In the genomic region with DNA sequence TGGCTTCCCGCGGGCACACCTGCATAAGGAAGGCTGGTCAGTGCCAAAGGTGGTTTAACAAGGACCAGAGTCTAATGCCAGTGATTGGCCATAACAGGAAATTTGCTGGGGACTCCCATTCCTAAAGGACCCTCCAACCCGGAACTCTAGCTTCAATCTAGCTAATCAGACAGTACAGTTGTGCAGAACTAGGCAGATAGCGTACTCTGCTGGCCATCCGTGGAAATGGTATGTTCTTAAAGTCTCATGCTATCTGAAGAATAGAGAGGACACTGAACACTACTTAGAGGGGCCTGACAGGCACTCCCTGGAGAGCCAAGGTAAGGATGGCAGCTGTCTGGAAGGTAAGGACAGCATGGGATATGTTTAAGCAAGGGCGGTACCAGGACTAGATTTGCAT, we compare ENCODE assay signal across 12 mouse cellular contexts. TPM values are rescaled to one million over a fixed set of nuclear protein-coding genes. Genes with fewer than 3 reads are reported as not detected.
A peak's percentile ranks its signal among the peaks of the same experiment; 100 is the strongest.
DNase-seq lines count a peak whose midpoint lies in the region; TF ChIP-seq lines count a peak whose summit lies in the region.
"Had no signal": no experiment of that assay in that cellular context is flagged by ENCODE, and none has a peak within 500 bp of the region (broad histone marks: within the 10 kb centered on the region; RNA-seq: fewer than 3 reads in every experiment).

No protein-coding gene starts in this region.

- TF ChIP-seq RAD21 in CH12.LX (IDR thresholded peaks at IDR 0.05; ENCODE audit: low read depth, low read length), result peak; percentile 64

- WGBS in thymus, adult 2 months, result 97% methylated on average over 6 of the region's 6 CpGs

- peak overlapping the region; percentile 18; the same call in 1 of the 2 replicates for H3K4me3 ChIP-seq in gastrocnemius, adult 2 months
- no peak overlapping the region for H3K4me3 ChIP-seq in CH12.LX (replicated peaks in 1 of 3; ENCODE audit: low read depth in 2 of 3, low read length in 2 of 3, poor library complexity in 1 of 3)
- H3K4me3 ChIP-seq in thymus, adult 2 months (ENCODE audit: control insufficient read depth, insufficient read depth, low read length), result no peak overlapping the region
- H3K4me3 ChIP-seq: heart, embryonic 12.5 days; intestine, embryonic 15.5 days; midbrain, embryonic 12.5 days had no signal

- no peak overlapping the region for H3K4me2 ChIP-seq in CH12.LX (ENCODE audit: insufficient read depth, low read depth, poor library complexity, severe bottlenecking)
- H3K4me2 ChIP-seq: heart, embryonic 12.5 days; intestine, embryonic 15.5 days; midbrain, embryonic 12.5 days had no signal

- peak overlapping the region; percentile 43 for H3K27ac ChIP-seq in gastrocnemius, adult 2 months
- H3K27ac ChIP-seq in CH12.LX (ENCODE audit: insufficient read depth, low read depth), result no peak overlapping the region
- no peak overlapping the region for H3K27ac ChIP-seq in thymus, adult 2 months (ENCODE audit: control insufficient read depth, insufficient read depth, low read length)
- H3K27ac ChIP-seq: intestine, embryonic 15.5 days; midbrain, embryonic 12.5 days had no signal

- intact Hi-C loops in gastrocnemius, adult 2 months (cut with DNase I), result no loop called here
- intact Hi-C loops in left cerebral cortex, postnatal 14 days (cut with DNase I), result no loop called here

- dilution Hi-C loops in CH12.LX (cut with MboI; ENCODE audit: extremely low pct_ligation_motif_present, extremely low pct_unique_long_range_greater_than_20kb, low sequenced_read_pairs), result no loop called here

- peaks cover 6 to 37% of the 10 kb centered on the region in 2 experiments for H3K4me1 ChIP-seq in CH12.LX (ENCODE audit: control insufficient read depth in 1 of 2, insufficient read depth in 2 of 2)
- H3K4me1 ChIP-seq in thymus, adult 2 months (replicated peaks; ENCODE audit: control insufficient read depth, insufficient read depth, low read length), result peaks cover 5% of the 10 kb centered on the region

- no peak for TF ChIP-seq POLR2A in CH12.LX (IDR thresholded peaks at IDR 0.05; ENCODE audit: low read depth, low read length)
- TF ChIP-seq POLR2A in thymus, adult 2 months (IDR thresholded peaks at IDR 0.05; ENCODE audit: control insufficient read depth, extremely low read depth, insufficient read depth, low read length, poor library complexity), result no peak

- peak; percentile 54 for TF ChIP-seq CTCF in gastrocnemius, adult 2 months (IDR thresholded peaks at IDR 0.05)
- TF ChIP-seq CTCF in CH12.LX (conservative IDR thresholded peaks at IDR 0.05 in 1 of 2, IDR thresholded peaks at IDR 0.05 in 1 of 2; ENCODE audit: low read depth in 2 of 2, low read length in 2 of 2), result peak; percentile 52 to 64
- no peak for TF ChIP-seq CTCF in thymus, adult 2 months (IDR thresholded peaks at IDR 0.05; ENCODE audit: borderline replicate concordance, control insufficient read depth, extremely low read depth, insufficient read depth, low read length, poor library complexity)

- no peaks in the 10 kb centered on the region for H3K79me2 ChIP-seq in CH12.LX (replicated peaks; ENCODE audit: control insufficient read depth, extremely low read depth, insufficient read depth, poor library complexity, severe bottlenecking)

- no peak overlapping the region for H3K9ac ChIP-seq in CH12.LX (ENCODE audit: insufficient read depth, low read depth)
- H3K9ac ChIP-seq: heart, embryonic 12.5 days; intestine, embryonic 15.5 days; midbrain, embryonic 12.5 days had no signal

- no peak for TF ChIP-seq EP300 in CH12.LX (IDR thresholded peaks at IDR 0.05; ENCODE audit: low read length)

- H3K27me3 ChIP-seq in CH12.LX (replicated peaks), result no peaks in the 10 kb centered on the region
- H3K27me3 ChIP-seq in thymus, adult 2 months (ENCODE audit: control insufficient read depth, insufficient read depth, low read length), result no peaks in the 10 kb centered on the region
- H3K27me3 ChIP-seq: heart, embryonic 12.5 days; intestine, embryonic 15.5 days; midbrain, embryonic 12.5 days had no signal

- peak; percentile 33 for DNase-seq in gastrocnemius, adult 2 months
- no peak for DNase-seq in gastrocnemius, adult 18-20 months (ENCODE audit: low spot score)
- DNase-seq in left cerebral cortex, postnatal 14 days (ENCODE audit: low spot score in 2 of 2), result peak; percentile 58 to 81
- DNase-seq in left cerebral cortex, adult 11 months (ENCODE audit: low spot score), result no peak
- DNase-seq in CH12.LX (ENCODE audit: extremely low read depth), result peak; percentile 38
- peak; percentile 50 for DNase-seq in cerebellum, adult 9-11 months
- DNase-seq in thymus, adult 2 months, result no peak
- no peak for DNase-seq in right cerebral cortex, postnatal 14 days
- DNase-seq: thymus, postnatal 36 days had no signal

- no peaks in the 10 kb centered on the region for H3K9me3 ChIP-seq in CH12.LX (replicated peaks; ENCODE audit: low read length)
- H3K9me3 ChIP-seq: heart, embryonic 12.5 days; intestine, embryonic 15.5 days; midbrain, embryonic 12.5 days had no signal

- in situ Hi-C loops in CH12.LX (cut with MboI; ENCODE audit: low pct_ligation_motif_present, low pct_unique_long_range_greater_than_20kb, low sequenced_read_pairs), result loop anchor here (25.0 kb wide), 1 partner anchor 381 kb away; the partner anchor contains the start of gene Slc35e4

- H3K36me3 ChIP-seq in CH12.LX (replicated peaks in 1 of 2; ENCODE audit: control insufficient read depth in 1 of 2, insufficient read depth in 1 of 2, low read length in 1 of 2), result peaks cover 0 to 36% of the 10 kb centered on the region in 2 experiments
- H3K36me3 ChIP-seq in thymus, adult 2 months (ENCODE audit: control insufficient read depth, insufficient read depth, low read length), result peaks cover 10% of the 10 kb centered on the region; the same call in 1 of the 2 replicates

TF ChIP-seq in CH12.LX, 34 proteins besides CTCF, POLR2A, EP300 and RAD21:
- TF ChIP-seq SMC3 (IDR thresholded peaks at IDR 0.05; ENCODE audit: low read depth, low read length) (peak; percentile 51), JUN (IDR thresholded peaks at IDR 0.05; ENCODE audit: insufficient read depth, low read depth, low read length) (no peak)
TF ChIP-seq in CH12.LX: peak in this region for 1.

RNA-seq across cellular contexts. Expression of gene Smtn, which starts 8.8 kb away (rescaled TPM):
- 100 to 1,000 TPM in 1 of 2 experiments, 10 to 100 TPM in 1; 70.3 to 119 TPM for total RNA-seq in gastrocnemius, adult 2 months (2021)
- total RNA-seq in gastrocnemius, adult 18-20 months (2021), result 10 to 100 TPM; 79.9 to 89.7 TPM
- total RNA-seq in left cerebral cortex, postnatal 14 days (2021), result 10 to 100 TPM; 10.8 to 13.1 TPM
- total RNA-seq in CH12.LX (2012; rRNA removed) (2.9 and 3.1 TPM in 2 replicates), CH12.LX (2014; rRNA removed) (0.58 and 0.77 TPM in 2 replicates)
- 5.0 and 5.3 TPM in 2 replicates for polyA plus RNA-seq in CH12.LX (2012; ENCODE audit: insufficient read length, low read depth)
- 20.8 and 21.2 TPM in 2 replicates for polyA plus RNA-seq in thymus, adult 2 months (2012; rRNA removed)

RNA-seq across cellular contexts. Expression of gene Selenom, which starts 17.1 kb away (rescaled TPM):
- total RNA-seq in gastrocnemius, adult 2 months (2021), result 10 to 100 TPM; 11.6 to 17.5 TPM
- total RNA-seq in gastrocnemius, adult 18-20 months (2021), result 10 to 100 TPM in 1 of 2 experiments, 1 to 10 TPM in 1; 9.6 to 14.6 TPM
- 100 to 1,000 TPM; 156 to 170 TPM for total RNA-seq in left cerebral cortex, postnatal 14 days (2021)
- total RNA-seq in CH12.LX (2012; rRNA removed) (29.6 and 33.0 TPM in 2 replicates), CH12.LX (2014; rRNA removed) (4.9 and 7.1 TPM in 2 replicates)
- polyA plus RNA-seq in CH12.LX (2012; ENCODE audit: insufficient read length, low read depth), result 4.1 and 5.5 TPM in 2 replicates
- polyA plus RNA-seq in thymus, adult 2 months (2012; rRNA removed), result 24.5 and 40.8 TPM in 2 replicates

RNA-seq across cellular contexts. Expression of gene Inpp5j, which starts 27.0 kb away (rescaled TPM):
- total RNA-seq in gastrocnemius, adult 2 months (2021), result 1 to 10 TPM; 2.3 to 5.7 TPM
- 1 to 10 TPM; 2.4 to 2.9 TPM for total RNA-seq in gastrocnemius, adult 18-20 months (2021)
- total RNA-seq in left cerebral cortex, postnatal 14 days (2021), result 10 to 100 TPM; 51.7 to 53.4 TPM
- not detected in 2 replicates for total RNA-seq in CH12.LX (2012; rRNA removed)
- total RNA-seq in CH12.LX (2014; rRNA removed), result not detected in 2 replicates
- not detected in 2 replicates for polyA plus RNA-seq in CH12.LX (2012; ENCODE audit: insufficient read length, low read depth)
- polyA plus RNA-seq in thymus, adult 2 months (2012; rRNA removed), result 2.2 and 3.2 TPM in 2 replicates

RNA-seq across cellular contexts. Expression of gene Pla2g3, which starts 43.5 kb away (rescaled TPM):
- not detected for total RNA-seq in gastrocnemius, adult 2 months (2021)
- not detected for total RNA-seq in gastrocnemius, adult 18-20 months (2021)
- total RNA-seq in left cerebral cortex, postnatal 14 days (2021), result 1 to 10 TPM; 3.6 to 7.2 TPM
- total RNA-seq in CH12.LX (2012; rRNA removed) (not detected in 2 replicates), CH12.LX (2014; rRNA removed) (not detected in 2 replicates)
- not detected in 2 replicates for polyA plus RNA-seq in CH12.LX (2012; ENCODE audit: insufficient read length, low read depth)
- polyA plus RNA-seq in thymus, adult 2 months (2012; rRNA removed), result 1.6 and 1.9 TPM in 2 replicates

Comparison
In these comparisons a context has a peak if more than half of its experiments do, and no peak if none do; other contexts are left out.
1. DNase-seq: peak in gastrocnemius, adult 2 months (single experiment), left cerebral cortex, postnatal 14 days (2 of 2), CH12.LX (single experiment) and cerebellum, adult 9-11 months (single experiment); none in gastrocnemius, adult 18-20 months (single experiment), left cerebral cortex, adult 11 months (single experiment), thymus, adult 2 months (single experiment) and right cerebral cortex, postnatal 14 days (single experiment).
2. RNA of gene Smtn, which starts 8.8 kb away (total RNA-seq): 70.3 to 119 TPM in gastrocnemius, adult 2 months and 79.9 to 89.7 TPM in gastrocnemius, adult 18-20 months; 10.8 to 13.1 TPM in left cerebral cortex, postnatal 14 days and 0.58 to 3.1 TPM in CH12.LX; every median in the first group is over 4 times any median in the second.
3. RNA of gene Selenom, which starts 17.1 kb away (total RNA-seq): 156 to 170 TPM in left cerebral cortex, postnatal 14 days; 4.9 to 33.0 TPM in CH12.LX, 11.6 to 17.5 TPM in gastrocnemius, adult 2 months and 9.6 to 14.6 TPM in gastrocnemius, adult 18-20 months; every median in the first group is over 4 times any median in the second.
4. RNA of gene Inpp5j, which starts 27.0 kb away (total RNA-seq): 51.7 to 53.4 TPM in left cerebral cortex, postnatal 14 days; 2.3 to 5.7 TPM in gastrocnemius, adult 2 months, 2.4 to 2.9 TPM in gastrocnemius, adult 18-20 months and not detected in CH12.LX; every median in the first group is over 4 times any median in the second.